Mouse (Mus musculus) hindbrain, embryonic 12.5 days (tissue): ENCODE measurements around the gene Sept9. TPM values are rescaled to one million over a fixed set of nuclear protein-coding genes. Genes with fewer than 3 reads are reported as not detected.

Experiments
- ATAC-seq: fragments of 200-750 bp; cut with Nextera tagmentation; 2 replicates; pipeline ENCODE4 v1.8.0; 2017; ENCODE audit warnings: moderate TSS enrichment; ENCODE audit not compliant: low FRiP score
- H3K27ac ChIP-seq: fragments of 300-500 bp; sonication (generic); 2 replicates; pipeline ENCODE4 v1.5.1; 2016; ENCODE audit warnings: mild to moderate bottlenecking
- H3K27me3 ChIP-seq: fragments of 300-500 bp; sonication (generic); 2 replicates; pipeline ENCODE4 v1.6.1; 2016; ENCODE audit warnings: mild to moderate bottlenecking
- H3K36me3 ChIP-seq: fragments of 300-500 bp; sonication (generic); 2 replicates; pipeline ENCODE4 v1.6.1; 2016; ENCODE audit warnings: mild to moderate bottlenecking
- H3K4me1 ChIP-seq: fragments of 300-500 bp; sonication (generic); 2 replicates; pipeline ENCODE4 v1.6.1; 2016
- H3K4me2 ChIP-seq: fragments of 300-500 bp; sonication (generic); replicated peaks from 2 replicates; pipeline ENCODE4 v1.6.1; 2016; ENCODE audit warnings: mild to moderate bottlenecking
- H3K4me3 ChIP-seq: fragments of 300-500 bp; sonication (generic); 2 replicates; pipeline ENCODE4 v1.5.1; 2016; ENCODE audit warnings: mild to moderate bottlenecking
- H3K9ac ChIP-seq: fragments of 300-500 bp; sonication (generic); 2 replicates; pipeline ENCODE4 v1.6.1; 2016; ENCODE audit warnings: mild to moderate bottlenecking, moderate library complexity
- H3K9me3 ChIP-seq: fragments of 300-500 bp; sonication (generic); replicated peaks from 2 replicates; pipeline ENCODE4 v1.6.1; 2016; ENCODE audit warnings: mild to moderate bottlenecking
- WGBS: fragments of 180-500 bp; shearing (Covaris S2); methylation state at CpG from one replicate; pipeline ENCODE4 v1.1.7; 2016; 5-methylcytosine and 5-hydroxymethylcytosine counted together
- polyA plus RNA-seq: library from polyadenylated mRNA; unstranded; fragments of >200 nt; fragmentation: Nextera tagmentation; extraction: Ambion mirVana; gene quantifications from 2 replicates; pipeline ENCODE4 v1.2.1, GENCODE M21; 2016

The Sept9 gene
- polyA plus RNA-seq, 1 experiment from 2014 or later = 165 TPM

DNA sequence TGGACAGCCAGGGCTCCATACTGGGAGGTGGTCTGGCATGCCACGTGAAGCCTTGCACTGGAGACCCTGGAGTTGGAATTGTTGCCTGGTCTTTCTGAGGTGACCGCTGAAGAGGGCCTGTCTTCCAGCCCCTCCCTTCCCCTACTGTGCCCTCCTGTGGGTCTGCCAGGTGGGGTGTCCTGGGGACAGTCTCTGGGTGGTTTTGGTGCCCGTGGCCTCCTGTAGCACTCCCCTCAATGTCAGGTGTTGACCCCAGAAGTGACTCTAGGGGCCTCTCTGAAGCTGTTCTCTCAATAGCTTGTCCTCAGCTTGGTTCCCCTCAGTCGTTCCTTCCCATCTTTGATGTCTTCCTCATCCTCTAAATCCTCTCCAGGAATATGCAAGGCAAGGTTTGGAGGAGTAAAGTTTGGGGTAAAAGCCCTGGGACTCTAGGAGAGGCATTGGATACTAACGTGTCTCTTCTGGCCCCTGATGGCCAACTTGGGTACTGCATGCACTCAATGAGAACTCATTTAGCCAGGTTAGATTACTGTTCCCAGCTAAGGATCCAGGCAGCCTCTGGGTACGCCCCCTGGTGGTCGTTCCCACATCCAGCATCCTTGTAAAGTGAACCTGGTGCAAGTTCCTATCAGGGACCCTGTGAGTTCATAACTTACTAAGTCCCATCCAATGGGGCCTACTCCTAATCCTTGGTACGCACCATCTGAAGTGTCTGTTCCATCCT is 158.6 kb downstream of the Sept9 start:
- ATAC-seq = peak; percentile 51
- Histone ChIP-seq H3K27ac (no peak overlapping the region), H3K4me3 (no peak overlapping the region), H3K9ac (no peak overlapping the region), H3K4me1 (0 out of 2 replicates have a peak, but pooled peaks cover 3% of the 10 kb centered on the region), H3K36me3 (peaks cover 97% of the 10 kb centered on the region), H3K27me3 (no peaks in the 10 kb centered on the region), H3K4me2 (no peak overlapping the region), H3K9me3 (no peaks in the 10 kb centered on the region; the same call in 1 of the 2 replicates)
- WGBS = 38% methylated on average over 8 of the region's 8 CpGs

DNA sequence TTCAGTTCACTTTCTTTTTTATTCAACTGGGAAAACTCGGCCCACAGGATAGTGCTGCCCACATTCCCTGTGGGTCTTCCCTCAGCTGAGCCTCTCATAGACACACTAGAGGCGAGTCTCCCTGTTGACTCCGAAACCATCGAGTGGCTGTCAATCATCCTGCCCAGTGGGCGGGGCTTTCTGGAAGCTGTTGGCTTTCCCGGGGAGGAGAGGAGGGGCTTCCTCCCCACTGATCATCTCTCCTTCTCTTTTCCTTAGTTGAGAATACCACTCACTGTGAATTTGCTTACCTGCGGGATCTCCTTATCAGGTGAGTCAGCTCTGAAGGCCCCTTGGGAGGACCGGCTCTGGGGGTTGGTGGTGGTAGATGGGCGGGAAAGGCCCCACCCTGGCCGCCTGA is 159.7 kb downstream of the Sept9 start:
- Histone ChIP-seq H3K9ac (no peak overlapping the region), H3K27ac (no peak overlapping the region), H3K4me2 (no peak overlapping the region), H3K4me1 (peaks cover 10% of the 10 kb centered on the region; the same call in 1 of the 2 replicates), H3K4me3 (no peak overlapping the region), H3K9me3 (no peaks in the 10 kb centered on the region; the same call in 1 of the 2 replicates), H3K36me3 (peaks cover 90% of the 10 kb centered on the region), H3K27me3 (no peaks in the 10 kb centered on the region)
- WGBS = 83% methylated on average over 10 of the region's 10 CpGs
- no peak for ATAC-seq

- no peak overlapping the region for H3K4me2 ChIP-seq
- ATAC-seq = no peak
- H3K9me3 ChIP-seq = no peaks in the 10 kb centered on the region; the same call in 1 of the 2 replicates
- H3K4me1 ChIP-seq = peaks cover 10% of the 10 kb centered on the region; the same call in 1 of the 2 replicates
- no peak overlapping the region for H3K27ac ChIP-seq
- H3K27me3 ChIP-seq = no peaks in the 10 kb centered on the region
- peaks cover 83% of the 10 kb centered on the region for H3K36me3 ChIP-seq
- H3K4me3 ChIP-seq = no peak overlapping the region
- WGBS = 71% methylated on average over 5 of the region's 5 CpGs
- H3K9ac ChIP-seq = no peak overlapping the region
These were observed 160.4 kb downstream of the Sept9 start for GRCm38 (mm10) chr11:117359870-117360269.

GRCm38 (mm10) chr11:117360561-117360960 is 161.1 kb downstream of the Sept9 start:
- Histone ChIP-seq H3K9me3 (no peaks in the 10 kb centered on the region; the same call in 1 of the 2 replicates), H3K27me3 (no peaks in the 10 kb centered on the region), H3K4me1 (peaks cover 13% of the 10 kb centered on the region; the same call in 1 of the 2 replicates), H3K27ac (no peak overlapping the region), H3K4me3 (no peak overlapping the region), H3K36me3 (peaks cover 76% of the 10 kb centered on the region), H3K4me2 (no peak overlapping the region), H3K9ac (no peak overlapping the region)
- ATAC-seq = no peak
- 80% methylated on average over 7 of the region's 7 CpGs for WGBS

- Histone ChIP-seq H3K4me3 (no peak overlapping the region), H3K27me3 (no peaks in the 10 kb centered on the region), H3K9ac (no peak overlapping the region), H3K4me1 (peaks cover 13% of the 10 kb centered on the region; the same call in 1 of the 2 replicates), H3K9me3 (no peaks in the 10 kb centered on the region; the same call in 1 of the 2 replicates), H3K27ac (no peak overlapping the region), H3K36me3 (peaks cover 58% of the 10 kb centered on the region), H3K4me2 (no peak overlapping the region)
- 78% methylated on average over 2 of the region's 2 CpGs for WGBS
- no peak for ATAC-seq
These were observed 162.8 kb downstream of the Sept9 start for GRCm38 (mm10) chr11:117362307-117362706.

- H3K9me3 ChIP-seq = no peaks in the 10 kb centered on the region; the same call in 1 of the 2 replicates
- peaks cover 12% of the 10 kb centered on the region; the same call in 1 of the 2 replicates for H3K4me1 ChIP-seq
- H3K4me3 ChIP-seq = no peak overlapping the region
- no peak overlapping the region for H3K4me2 ChIP-seq
- WGBS = 73% methylated on average over 3 of the region's 3 CpGs
- no peak overlapping the region for H3K27ac ChIP-seq
- peaks cover 45% of the 10 kb centered on the region for H3K36me3 ChIP-seq
- no peak for ATAC-seq
- no peaks in the 10 kb centered on the region for H3K27me3 ChIP-seq
- H3K9ac ChIP-seq = no peak overlapping the region
These were observed 164.5 kb downstream of the Sept9 start for GRCm38 (mm10) chr11:117363918-117364317.

GRCm38 (mm10) chr11:117366426-117366825 is 167.0 kb downstream of the Sept9 start:
- Histone ChIP-seq H3K27me3 (no peaks in the 10 kb centered on the region), H3K9ac (no peak overlapping the region), H3K4me2 (no peak overlapping the region), H3K36me3 (peaks cover 20% of the 10 kb centered on the region), H3K4me3 (no peak overlapping the region), H3K27ac (no peak overlapping the region), H3K4me1 (peaks cover 10% of the 10 kb centered on the region; the same call in 1 of the 2 replicates), H3K9me3 (no peaks in the 10 kb centered on the region; the same call in 1 of the 2 replicates)
- WGBS = 22% methylated on average over 3 of the region's 3 CpGs
- no peak for ATAC-seq

GRCm38 (mm10) chr11:117366861-117367357 is 167.4 kb downstream of the Sept9 start:
- Histone ChIP-seq H3K4me1 (peaks cover 10% of the 10 kb centered on the region; the same call in 1 of the 2 replicates), H3K27me3 (no peaks in the 10 kb centered on the region), H3K9me3 (no peaks in the 10 kb centered on the region; the same call in 1 of the 2 replicates), H3K9ac (no peak overlapping the region), H3K27ac (no peak overlapping the region), H3K4me3 (no peak overlapping the region), H3K4me2 (no peak overlapping the region), H3K36me3 (peaks cover 16% of the 10 kb centered on the region)
- ATAC-seq = no peak
- WGBS = 81% methylated on average over 7 of the region's 7 CpGs

DNA sequence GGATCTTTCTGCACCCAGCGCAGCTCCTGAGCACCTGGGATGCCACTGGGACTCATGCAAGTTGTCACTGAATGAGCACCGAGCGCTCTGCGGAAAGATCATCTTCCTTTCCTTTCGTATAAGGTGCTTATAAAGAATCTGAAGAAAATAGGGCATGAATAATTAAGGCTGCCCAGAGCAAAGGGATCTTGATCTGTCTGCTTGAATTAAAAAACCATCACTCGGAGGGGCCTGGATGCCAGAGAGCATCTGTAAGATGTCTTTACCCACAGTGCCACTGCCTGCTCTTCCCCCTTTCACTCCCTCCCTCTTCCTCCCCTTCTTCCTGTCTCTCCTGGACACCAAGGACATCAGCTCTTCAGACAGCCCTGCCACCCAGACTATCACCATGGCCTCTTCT is 168.5 kb downstream of the Sept9 start:
- Histone ChIP-seq H3K27ac (no peak overlapping the region), H3K4me2 (no peak overlapping the region), H3K27me3 (no peaks in the 10 kb centered on the region), H3K9ac (no peak overlapping the region), H3K36me3 (peaks cover 5% of the 10 kb centered on the region; the same call in 1 of the 2 replicates), H3K4me1 (peaks cover 13% of the 10 kb centered on the region), H3K4me3 (no peak overlapping the region), H3K9me3 (no peaks in the 10 kb centered on the region)
- WGBS = 86% methylated on average over 6 of the region's 6 CpGs
- no peak for ATAC-seq

GRCm38 (mm10) chr11:117369347-117369746 is 169.9 kb downstream of the Sept9 start:
- Histone ChIP-seq H3K36me3 (no peaks in the 10 kb centered on the region), H3K4me3 (no peak overlapping the region), H3K4me1 (peaks cover 18% of the 10 kb centered on the region), H3K4me2 (no peak overlapping the region), H3K9me3 (no peaks in the 10 kb centered on the region), H3K27ac (no peak overlapping the region), H3K27me3 (no peaks in the 10 kb centered on the region), H3K9ac (no peak overlapping the region)
- no peak for ATAC-seq
- WGBS = 85% methylated on average over 5 of the region's 5 CpGs

GRCm38 (mm10) chr11:117370262-117370850 is 170.9 kb downstream of the Sept9 start:
- Histone ChIP-seq H3K9me3 (no peaks in the 10 kb centered on the region), H3K27ac (no peak overlapping the region), H3K4me1 (peaks cover 16% of the 10 kb centered on the region), H3K27me3 (no peaks in the 10 kb centered on the region), H3K4me3 (no peak overlapping the region), H3K36me3 (no peaks in the 10 kb centered on the region), H3K9ac (no peak overlapping the region), H3K4me2 (no peak overlapping the region)
- WGBS = 70% methylated on average over 5 of the region's 5 CpGs
- no peak for ATAC-seq

DNA sequence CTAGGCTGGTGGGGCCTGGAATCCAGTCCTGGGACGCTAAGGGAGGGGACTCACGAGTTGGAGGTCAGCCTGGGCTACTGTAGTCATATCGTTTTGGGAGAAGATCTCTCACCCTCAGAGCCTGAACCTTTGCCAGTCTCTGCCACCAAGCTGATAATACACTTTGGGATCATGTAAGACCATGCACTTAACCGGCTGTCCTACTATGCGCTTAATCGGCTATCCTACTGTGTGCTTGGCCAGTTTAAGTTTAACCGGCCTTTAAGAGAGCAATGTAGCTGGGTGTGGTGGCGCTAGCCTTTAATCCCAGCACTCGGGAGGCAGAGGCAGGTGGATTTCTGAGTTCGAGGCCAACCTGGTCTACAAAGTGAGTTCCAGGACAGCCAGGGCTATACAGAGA is 173.1 kb downstream of the Sept9 start:
- 90% methylated on average over 10 of the region's 10 CpGs for WGBS
- no peak overlapping the region for H3K27ac ChIP-seq

More for the DNA sequence above, 173.1 kb downstream of the Sept9 start:
- H3K27me3 ChIP-seq = 0 out of 2 replicates have a peak, but pooled peaks cover 2% of the 10 kb centered on the region
- no peak for ATAC-seq
- H3K4me3 ChIP-seq = no peak overlapping the region
- no peak overlapping the region for H3K9ac ChIP-seq
- peaks cover 15% of the 10 kb centered on the region for H3K4me1 ChIP-seq
- no peak overlapping the region for H3K4me2 ChIP-seq
- no peaks in the 10 kb centered on the region for H3K9me3 ChIP-seq
- H3K36me3 ChIP-seq = no peaks in the 10 kb centered on the region
